Mouse (Mus musculus): ENCODE measurements around the gene Tenm2.

DNA sequence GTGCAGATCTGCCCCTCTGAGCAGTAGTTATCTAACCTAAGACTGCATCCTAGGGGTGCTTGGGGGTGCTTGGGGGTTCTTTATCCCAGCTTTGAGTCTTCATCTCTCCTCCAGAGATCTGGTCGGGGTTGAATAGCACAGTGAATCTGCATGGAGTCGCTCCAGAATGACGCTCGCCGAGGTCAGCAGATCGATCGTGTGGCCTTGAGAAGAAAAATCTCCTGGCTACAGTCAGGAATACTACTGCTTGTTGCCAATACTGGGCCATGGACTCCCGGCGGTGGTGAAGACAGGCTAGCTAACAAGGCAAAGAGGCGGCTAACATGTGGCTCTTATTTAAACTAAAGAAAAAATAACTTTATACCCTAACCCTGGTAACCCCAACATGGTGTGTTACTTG is 1267.5 kb downstream of the Tenm2 start:
- TF ChIP-seq CTCF (IDR thresholded peaks at IDR 0.05; ENCODE audit: extremely low read depth, insufficient read length, insufficient replicate concordance, low read depth, low read length) (no peak), POLR2A (IDR thresholded peaks at IDR 0.05; ENCODE audit: low read depth, low read length) (no peak)

All from small intestine, adult 2 months (tissue).